Mouse (Mus musculus): ENCODE results near the gene Igf2bp3.

Igf2bp3 gene

GRCm38 (mm10) chr6:49187299-49187698 is 27.5 kb downstream of the Igf2bp3 start:
- in situ Hi-C loops (cut with MboI, MseI) = no loop called here

GRCm38 (mm10) chr6:49176018-49176417 is 38.7 kb downstream of the Igf2bp3 start:
- in situ Hi-C loops (cut with MboI, MseI) = no loop called here

GRCm38 (mm10) chr6:49174616-49175015 is 40.1 kb downstream of the Igf2bp3 start:
- in situ Hi-C loops (cut with MboI, MseI) = no loop called here

GRCm38 (mm10) chr6:49173674-49174073 is 41.1 kb downstream of the Igf2bp3 start:
- in situ Hi-C loops (cut with MboI, MseI) = no loop called here

- in situ Hi-C loops (cut with MboI, MseI) = no loop called here
Measured at GRCm38 (mm10) chr6:49173265-49173664, 41.5 kb downstream of the Igf2bp3 start.

- in situ Hi-C loops (cut with MboI, MseI) = no loop called here
Measured at GRCm38 (mm10) chr6:49171216-49171615, 43.5 kb downstream of the Igf2bp3 start.

- in situ Hi-C loops (cut with MboI, MseI) = no loop called here
Measured at GRCm38 (mm10) chr6:49168648-49169047, 46.1 kb downstream of the Igf2bp3 start.

GRCm38 (mm10) chr6:49167406-49167805 is 47.4 kb downstream of the Igf2bp3 start:
- in situ Hi-C loops (cut with MboI, MseI) = no loop called here

GRCm38 (mm10) chr6:49166318-49166717 is 48.4 kb downstream of the Igf2bp3 start:
- in situ Hi-C loops (cut with MboI, MseI) = no loop called here

- in situ Hi-C loops (cut with MboI, MseI) = no loop called here
Measured at GRCm38 (mm10) chr6:49165855-49166254, 48.9 kb downstream of the Igf2bp3 start.

GRCm38 (mm10) chr6:49165101-49165500 is 49.7 kb downstream of the Igf2bp3 start:
- in situ Hi-C loops (cut with MboI, MseI) = no loop called here

- in situ Hi-C loops (cut with MboI, MseI) = no loop called here
Measured at GRCm38 (mm10) chr6:49164701-49165100, 50.1 kb downstream of the Igf2bp3 start.

GRCm38 (mm10) chr6:49159971-49160370 is 54.8 kb downstream of the Igf2bp3 start:
- in situ Hi-C loops (cut with MboI, MseI) = no loop called here

GRCm38 (mm10) chr6:49156826-49157175 is 58.0 kb downstream of the Igf2bp3 start:
- in situ Hi-C loops (cut with MboI, MseI) = no loop called here

- in situ Hi-C loops (cut with MboI, MseI) = no loop called here
Measured at GRCm38 (mm10) chr6:49156170-49156825, 58.5 kb downstream of the Igf2bp3 start.

GRCm38 (mm10) chr6:49151465-49151864 is 63.3 kb downstream of the Igf2bp3 start:
- in situ Hi-C loops (cut with MboI, MseI) = no loop called here

GRCm38 (mm10) chr6:49150349-49151229 is 64.2 kb downstream of the Igf2bp3 start:
- in situ Hi-C loops (cut with MboI, MseI) = no loop called here

- in situ Hi-C loops (cut with MboI, MseI) = no loop called here
Measured at GRCm38 (mm10) chr6:49149202-49149930, 65.4 kb downstream of the Igf2bp3 start.

GRCm38 (mm10) chr6:49148781-49149180 is 66.0 kb downstream of the Igf2bp3 start:
- in situ Hi-C loops (cut with MboI, MseI) = no loop called here

- in situ Hi-C loops (cut with MboI, MseI) = no loop called here
Measured at GRCm38 (mm10) chr6:49148368-49148767, 66.4 kb downstream of the Igf2bp3 start.

GRCm38 (mm10) chr6:49146461-49146860 is 68.3 kb downstream of the Igf2bp3 start:
- in situ Hi-C loops (cut with MboI, MseI) = no loop called here

- in situ Hi-C loops (cut with MboI, MseI) = no loop called here
Measured at GRCm38 (mm10) chr6:49142428-49142827, 72.3 kb downstream of the Igf2bp3 start.
